Mouse (Mus musculus) cerebellum, adult 11-12 months (tissue): ENCODE results near the gene Tent2.
A peak's percentile ranks its signal among the peaks of the same experiment; 100 is the strongest.

Experiments
- DNase-seq: peaks from one replicate; pipeline ENCODE4 v3.0.0; 2022

Tent2 gene

GRCm38 (mm10) chr13:93138059-93138458, 54.1 kb downstream of the Tent2 start:
- DNase-seq = no peak

- DNase-seq = peak; percentile 42
These were observed 55.1 kb downstream of the Tent2 start for GRCm38 (mm10) chr13:93137098-93137497.

GRCm38 (mm10) chr13:93136251-93136650, 55.9 kb downstream of the Tent2 start:
- no peak for DNase-seq

- DNase-seq = no peak
These were observed 56.7 kb downstream of the Tent2 start for GRCm38 (mm10) chr13:93135501-93135900.

GRCm38 (mm10) chr13:93130674-93131073, 61.5 kb downstream of the Tent2 start:
- DNase-seq = no peak

GRCm38 (mm10) chr13:93128961-93129360, 63.2 kb downstream of the Tent2 start:
- no peak for DNase-seq

GRCm38 (mm10) chr13:93128111-93128860, 63.9 kb downstream of the Tent2 start:
- no peak for DNase-seq

GRCm38 (mm10) chr13:93122321-93122720, 69.9 kb downstream of the Tent2 start:
- DNase-seq = no peak

- DNase-seq = no peak
These were observed 74.9 kb downstream of the Tent2 start for GRCm38 (mm10) chr13:93117241-93117640.

GRCm38 (mm10) chr13:93102340-93103090, 89.7 kb downstream of the Tent2 start:
- DNase-seq = no peak

- no peak for DNase-seq
These were observed 93.6 kb downstream of the Tent2 start for GRCm38 (mm10) chr13:93098596-93098995.

GRCm38 (mm10) chr13:93096643-93097042, 95.5 kb downstream of the Tent2 start:
- no peak for DNase-seq
